Mouse (Mus musculus) left cerebral cortex, postnatal 10 days (tissue): ENCODE results near the gene Klf15. TPM values are rescaled to one million over a fixed set of nuclear protein-coding genes. Genes with fewer than 3 reads are reported as not detected.

ENCODE experiments used
- DNase-seq, 2 experiments: peaks; one replicate each; pipeline ENCODE4 v3.0.0; 2021 to 2022; ENCODE audit warnings: low spot score in 2 of 2, mixed read lengths in 1 of 2; ENCODE audit errors: extremely low spot score in 1 of 2
- intact Hi-C: fragments of 180-260 bp; cut with DNase I; formaldehyde crosslinking; loops from one replicate; pipeline ENCODE4 v1.15.1; 2025
- total RNA-seq, 2 experiments: library from RNA; stranded (reverse); gene quantifications; 2 replicates each; pipeline ENCODE4 v1.2.3; 2021

Klf15 gene
- total RNA-seq, 2 experiments from 2014 or later: 12.9 to 22.0 TPM

DNA sequence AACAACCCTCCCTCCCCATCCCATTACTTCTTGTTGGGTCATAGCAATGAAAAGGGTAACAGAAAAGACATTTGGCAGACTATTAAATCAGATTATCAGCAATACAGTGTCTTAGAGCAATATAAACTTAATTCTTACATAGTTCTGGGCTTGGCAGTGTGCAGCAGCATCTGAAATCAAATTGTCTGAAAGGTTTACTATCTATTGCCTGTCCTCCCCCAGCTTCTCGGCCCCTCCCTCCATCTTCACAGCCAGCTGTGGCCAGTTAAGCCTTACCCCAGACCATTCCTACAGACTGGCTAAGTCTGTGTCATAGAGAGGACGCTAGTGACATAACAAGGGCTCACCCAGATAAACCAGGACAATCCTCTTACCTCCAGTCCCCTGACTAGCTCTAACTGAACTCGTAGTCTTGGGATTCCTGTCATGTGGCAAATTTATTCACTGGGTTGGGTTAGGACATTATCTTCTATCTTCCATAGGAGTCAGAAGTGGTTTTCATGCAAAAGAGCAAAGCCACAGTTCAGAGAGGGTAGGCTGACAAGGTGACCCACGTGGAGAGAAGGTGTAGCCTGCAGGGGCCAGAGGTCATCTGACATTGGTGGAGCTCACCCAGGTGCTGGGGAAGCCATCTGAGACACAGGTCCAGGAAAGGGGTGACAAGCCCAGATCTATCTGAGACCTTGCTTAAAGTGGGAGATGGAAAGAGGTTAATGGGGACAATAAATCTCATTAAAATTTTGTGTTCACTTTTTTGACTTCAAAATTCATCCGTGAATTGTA is 50.9 kb downstream of the Klf15 start:
- DNase-seq: no peak
- intact Hi-C loops: no loop called here

DNA sequence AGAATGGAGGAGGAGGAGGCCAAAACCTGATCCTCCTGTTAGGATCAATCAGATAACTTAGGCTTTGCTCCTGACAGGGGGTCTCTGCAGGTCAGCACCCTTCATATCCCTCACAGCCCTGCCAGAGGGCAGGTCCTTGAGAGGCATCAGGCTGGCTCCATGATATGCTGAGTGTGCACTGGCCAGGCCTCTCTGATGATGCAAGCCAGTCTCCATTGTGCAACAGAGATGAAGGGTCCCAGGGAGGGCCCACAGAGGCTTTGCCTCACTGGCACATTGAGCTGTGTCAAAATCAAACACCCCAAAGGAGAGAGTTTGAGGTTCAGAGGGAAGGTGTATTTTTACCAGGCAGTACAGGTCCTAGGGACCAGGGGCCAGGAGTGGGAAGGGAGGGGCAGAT is 52.0 kb downstream of the Klf15 start:
- intact Hi-C loops: no loop called here
- DNase-seq: no peak

DNA sequence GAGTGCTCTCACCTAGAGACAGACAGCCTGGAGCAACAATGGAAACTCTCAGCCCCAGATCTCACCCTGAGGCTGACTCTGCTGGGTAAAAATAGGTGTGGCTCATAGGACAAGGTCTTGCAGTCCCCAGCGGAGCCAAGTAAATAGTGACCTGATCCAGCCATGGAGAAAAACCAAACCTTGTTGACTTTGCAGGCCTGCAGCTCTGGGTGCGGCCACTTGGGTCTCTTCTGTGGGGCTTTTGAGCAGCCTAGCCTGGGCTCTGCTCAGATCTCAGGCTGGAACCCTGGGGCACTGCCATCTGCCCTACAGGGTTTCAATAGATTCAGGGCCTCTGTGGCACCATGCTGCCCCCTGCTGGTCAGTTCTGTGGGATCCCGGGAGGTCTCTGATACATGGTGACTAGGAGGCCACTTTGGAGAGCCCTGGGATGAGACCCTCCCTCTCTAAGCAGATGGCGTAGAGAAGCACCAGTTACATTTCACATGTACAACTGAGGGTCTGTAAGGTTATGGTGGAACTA is 52.6 kb downstream of the Klf15 start:
- intact Hi-C loops: loop anchor here (5.0 kb wide), 1 partner anchor 63 kb away; no protein-coding TSS in a partner anchor
- DNase-seq: peak; percentile 73 to 84

DNA sequence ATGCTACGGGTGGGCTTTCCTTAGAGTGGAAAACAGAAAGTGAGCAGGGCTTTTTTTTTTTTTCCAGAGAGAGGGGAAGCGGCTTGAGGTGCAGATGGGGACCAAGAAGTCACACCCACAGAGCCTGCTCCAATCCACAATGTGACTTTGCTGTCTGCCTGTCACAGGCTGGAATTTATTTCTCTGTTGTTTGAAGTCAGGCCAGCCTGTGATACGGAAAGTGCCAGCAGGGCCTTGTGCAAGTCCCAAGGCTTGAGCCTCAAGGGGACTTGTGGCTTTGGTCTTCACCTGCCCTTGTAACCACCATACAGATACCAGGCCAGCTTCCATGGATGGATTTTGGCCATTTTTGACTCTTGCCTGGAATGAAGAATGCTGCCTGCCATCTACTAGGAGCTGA is 56.5 kb downstream of the Klf15 start:
- intact Hi-C loops: loop anchor here (5.0 kb wide), 1 partner anchor 67 kb away; no protein-coding TSS in a partner anchor
- DNase-seq: no peak

GRCm38 (mm10) chr6:90519375-90519774 is 57.0 kb downstream of the Klf15 start:
- intact Hi-C loops: loop anchor here (5.0 kb wide), 1 partner anchor 67 kb away; no protein-coding TSS in a partner anchor
- no peak for DNase-seq

Other genes starting within 250 kb of the Klf15 start
- not detected for gene Vmn1r53, start 238.1 kb upstream of the Klf15 start, total RNA-seq
- not detected for gene Vmn1r54, start 216.3 kb upstream of the Klf15 start, total RNA-seq
- not detected for gene BC048671, start 161.4 kb upstream of the Klf15 start, total RNA-seq
- not detected for gene Chst13, start 137.4 kb upstream of the Klf15 start, total RNA-seq
- gene Uroc1, start 129.3 kb upstream of the Klf15 start, total RNA-seq: not detected
- gene Zxdc, start 93.1 kb upstream of the Klf15 start, total RNA-seq: 10 to 100 TPM; 23.8 to 24.0 TPM
- gene Cfap100, start 33.8 kb upstream of the Klf15 start, total RNA-seq: 1 to 10 TPM; 4.9 to 6.5 TPM
- 10 to 100 TPM; 44.5 to 57.4 TPM for gene Aldh1l1, start 23.9 kb downstream of the Klf15 start, total RNA-seq
- 1 to 10 TPM; 6.7 to 7.2 TPM for gene Slc41a3, start 142.1 kb downstream of the Klf15 start, total RNA-seq